Mouse (Mus musculus) lung, postnatal 36 days (tissue): ENCODE measurements at regions not wholly inside any gene's neighbourhood (a gene's known extent, or its start where the extent isn't known, plus 50 kb on each side); places are given as distances from the start of the nearest gene placed in this dataset.

ENCODE experiments used
- DNase-seq: peaks from one replicate; pipeline ENCODE4 v3.0.0; 2022; ENCODE audit warnings: mixed read lengths

DNA sequence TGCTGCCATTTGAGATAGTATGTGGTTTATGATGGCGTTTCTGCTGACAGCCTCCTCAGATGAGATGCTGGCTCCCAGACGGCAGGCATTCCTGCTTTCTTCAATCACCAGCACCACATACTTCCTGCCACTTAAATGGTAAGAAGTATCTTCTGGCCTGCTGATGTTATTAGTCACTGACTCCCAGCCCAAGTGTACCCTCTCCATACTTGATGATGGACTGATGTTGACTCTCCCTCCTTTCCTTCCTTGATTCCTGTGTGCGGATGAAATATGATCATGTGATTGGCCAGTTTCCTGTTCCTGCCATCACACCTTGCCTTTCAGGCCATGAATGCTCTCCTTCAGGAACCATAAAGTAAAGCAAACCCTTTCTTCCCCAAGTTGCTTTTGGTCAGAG, 50.8 kb upstream of the Rpl10-ps3 start:
- peak; percentile 2 for DNase-seq

DNA sequence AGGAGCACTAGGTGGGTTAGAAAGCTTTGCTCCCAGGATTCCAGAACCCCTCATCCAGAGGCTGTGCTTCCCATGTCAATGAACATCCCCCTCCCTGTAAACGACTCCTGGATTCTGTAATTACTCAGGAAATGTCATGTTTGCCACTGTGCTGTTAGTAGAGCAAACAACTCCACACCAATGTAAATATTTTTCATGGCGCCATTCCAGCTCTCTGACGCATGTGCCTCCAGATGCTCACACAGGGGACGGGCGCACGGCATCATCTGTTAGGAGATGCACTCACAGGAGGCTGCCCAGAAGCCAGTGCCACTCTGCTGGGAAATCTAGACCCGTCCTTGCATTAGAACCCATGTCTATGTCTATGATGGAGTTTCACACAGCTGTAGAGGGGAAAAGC, 51.3 kb upstream of the Rpl10-ps3 start:
- peak; percentile 60 for DNase-seq

DNA sequence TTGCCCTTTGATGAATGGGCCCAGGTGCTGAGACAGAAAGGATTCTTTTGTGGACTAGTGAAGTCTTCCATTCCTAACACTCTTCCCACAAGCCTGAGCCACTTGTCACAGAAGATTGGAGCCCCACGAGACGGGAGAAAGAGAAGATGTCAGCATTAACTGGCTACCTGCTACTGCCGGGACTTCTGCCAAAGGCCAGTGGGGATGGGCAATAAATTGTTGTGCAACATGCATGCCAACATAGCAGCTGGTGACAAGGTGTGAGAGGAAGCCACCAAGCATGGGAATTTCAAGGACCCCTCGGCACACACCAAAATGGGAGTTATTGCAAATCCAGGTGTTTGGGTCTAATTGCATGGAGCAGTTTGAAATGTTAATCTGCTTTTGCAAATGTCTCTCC, 63.6 kb upstream of the Rpl10-ps3 start:
- peak; percentile 22 for DNase-seq

DNA sequence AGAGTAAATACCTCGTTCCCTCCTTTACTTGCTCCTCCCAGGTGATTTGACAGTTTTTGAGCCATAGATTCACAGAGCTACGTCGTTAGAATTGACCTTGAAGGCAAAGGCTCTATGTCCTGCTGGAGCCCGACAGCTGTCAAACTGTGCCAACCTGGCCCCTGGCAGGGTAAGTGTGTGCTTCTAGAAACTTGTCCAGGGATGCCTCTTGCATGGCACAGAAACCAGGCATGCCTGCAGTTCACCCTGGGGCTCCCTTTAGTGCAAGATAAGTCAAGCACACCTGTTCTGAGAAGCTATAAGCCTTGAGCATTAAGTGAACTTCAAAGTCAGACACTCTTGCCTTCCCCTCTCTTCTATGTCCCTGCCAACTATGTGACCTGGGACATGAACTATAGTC, 64.1 kb upstream of the Rpl10-ps3 start:
- DNase-seq = no peak

DNA sequence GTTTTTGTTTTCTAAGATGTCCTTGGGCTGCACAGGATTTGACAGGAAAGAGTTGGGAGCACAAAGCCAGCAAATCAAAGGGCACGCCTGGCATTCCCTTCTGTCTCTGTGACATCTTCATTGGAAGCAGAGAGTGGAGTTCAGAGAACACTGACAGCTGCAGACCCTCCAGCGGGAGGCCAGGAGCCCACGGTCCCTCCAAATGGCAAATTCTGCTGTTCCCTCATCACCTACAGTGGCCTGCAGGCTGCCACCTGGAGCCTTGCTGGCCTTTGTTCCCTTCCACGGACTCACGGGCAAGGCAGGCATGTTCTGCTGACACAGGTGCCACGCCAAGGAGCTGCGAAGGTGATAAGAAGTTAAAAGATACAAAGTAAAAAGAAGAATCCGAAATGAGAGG, 68.2 kb upstream of the Rpl10-ps3 start:
- no peak for DNase-seq

DNA sequence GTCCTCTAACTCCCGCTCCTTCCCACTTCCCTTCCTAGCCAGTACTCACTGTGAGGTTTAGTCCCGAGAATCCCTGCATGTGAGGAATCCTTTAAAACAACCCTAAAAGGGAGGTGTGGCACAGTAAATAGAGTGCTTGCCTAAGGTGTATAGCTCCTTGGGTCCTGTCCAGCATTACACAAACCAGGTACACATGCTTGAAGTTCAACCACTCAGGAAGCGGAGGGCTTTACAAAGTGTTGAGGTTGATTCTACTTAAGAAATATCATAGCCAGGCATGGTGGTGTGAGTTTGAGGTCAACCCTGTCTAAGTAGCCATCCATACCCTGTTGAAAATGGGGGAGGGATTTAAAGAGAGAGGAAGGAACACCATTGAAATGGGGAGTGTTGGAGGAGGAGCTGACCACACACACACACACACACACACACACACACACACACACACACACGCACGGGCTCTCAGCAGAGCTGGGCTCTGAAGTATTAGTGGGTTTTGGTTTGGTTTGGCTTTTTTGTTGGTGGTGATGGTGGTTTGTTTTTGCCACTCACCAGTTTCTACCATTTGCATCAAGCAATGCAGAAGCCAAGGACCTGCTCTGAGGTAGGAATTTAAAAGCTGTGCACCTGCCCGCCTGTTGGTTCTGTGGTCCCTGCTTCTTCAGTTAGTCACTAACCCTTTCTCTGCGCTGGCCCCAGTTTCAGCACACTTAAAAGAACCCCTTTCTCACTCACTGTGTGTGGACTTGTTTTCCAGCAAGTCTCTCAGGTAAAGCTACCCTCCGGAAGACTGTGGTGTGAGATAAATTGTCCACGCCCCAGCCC, 69.0 kb upstream of the Rpl10-ps3 start:
- peak; percentile 60 for DNase-seq

DNA sequence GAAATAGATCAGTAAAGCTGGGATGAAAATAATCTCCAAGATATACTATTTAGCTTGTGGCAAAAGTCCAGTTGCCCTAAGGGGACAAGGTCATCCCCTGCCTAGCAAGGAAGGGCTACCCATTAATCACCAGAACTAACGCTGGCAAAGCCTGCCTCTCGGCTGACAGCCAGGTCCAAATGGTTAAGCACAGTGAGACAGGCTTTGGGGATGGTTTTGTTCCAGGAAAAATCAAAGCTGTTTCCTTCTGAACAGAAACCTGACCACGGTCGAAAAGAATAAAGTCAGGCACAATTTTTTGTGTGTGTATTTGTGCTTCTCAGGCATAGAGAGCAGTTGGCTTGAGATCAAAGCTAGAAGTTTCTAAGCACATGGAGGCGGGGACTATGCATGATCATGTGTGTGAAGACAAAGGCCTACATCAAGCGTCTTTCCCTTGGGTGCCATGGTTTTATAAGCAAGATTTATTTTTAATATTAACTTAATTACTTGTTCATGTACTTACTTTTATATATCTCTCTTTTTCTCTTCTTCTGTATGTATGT, 70.1 kb upstream of the Rpl10-ps3 start:
- DNase-seq = no peak

DNA sequence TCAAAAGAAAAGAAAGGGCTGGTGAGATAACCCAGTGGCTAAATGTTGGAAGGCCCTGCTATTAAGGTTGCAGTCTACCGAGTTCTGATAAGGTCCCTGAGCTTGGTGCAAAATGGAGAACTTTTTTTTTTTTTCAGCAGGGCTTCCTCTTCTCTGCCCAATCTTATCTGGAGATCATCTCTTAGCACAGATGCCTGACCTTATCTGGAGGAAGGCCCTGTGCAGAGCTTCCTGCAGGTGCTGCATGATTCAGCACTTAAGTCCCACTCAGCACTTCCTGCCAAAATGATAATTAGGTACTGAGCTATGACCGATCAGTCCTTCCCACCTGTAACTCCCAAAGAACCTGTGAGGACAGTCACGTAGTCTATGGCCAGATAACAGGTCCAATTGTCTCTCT, 71.9 kb upstream of the Rpl10-ps3 start:
- DNase-seq = no peak

DNA sequence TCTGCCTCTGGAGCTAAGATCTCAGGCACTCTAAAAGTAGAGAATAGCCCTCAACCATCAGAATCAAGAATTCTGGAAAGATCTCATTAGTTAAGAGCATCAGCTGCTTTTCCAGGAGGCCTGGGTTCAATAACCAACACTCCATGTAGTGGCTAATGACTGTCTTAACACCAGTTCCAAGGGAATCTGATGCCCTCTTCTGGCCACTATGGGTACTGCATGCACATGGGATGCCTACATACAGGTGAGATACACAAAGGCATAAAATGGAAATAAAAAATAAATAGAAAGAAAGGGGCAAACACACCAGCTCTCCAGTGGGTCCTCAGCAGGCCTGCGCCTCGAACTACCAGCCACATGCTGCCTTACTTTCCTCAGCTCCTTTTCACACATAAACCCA, 73.3 kb upstream of the Plet1 start:
- DNase-seq = no peak

DNA sequence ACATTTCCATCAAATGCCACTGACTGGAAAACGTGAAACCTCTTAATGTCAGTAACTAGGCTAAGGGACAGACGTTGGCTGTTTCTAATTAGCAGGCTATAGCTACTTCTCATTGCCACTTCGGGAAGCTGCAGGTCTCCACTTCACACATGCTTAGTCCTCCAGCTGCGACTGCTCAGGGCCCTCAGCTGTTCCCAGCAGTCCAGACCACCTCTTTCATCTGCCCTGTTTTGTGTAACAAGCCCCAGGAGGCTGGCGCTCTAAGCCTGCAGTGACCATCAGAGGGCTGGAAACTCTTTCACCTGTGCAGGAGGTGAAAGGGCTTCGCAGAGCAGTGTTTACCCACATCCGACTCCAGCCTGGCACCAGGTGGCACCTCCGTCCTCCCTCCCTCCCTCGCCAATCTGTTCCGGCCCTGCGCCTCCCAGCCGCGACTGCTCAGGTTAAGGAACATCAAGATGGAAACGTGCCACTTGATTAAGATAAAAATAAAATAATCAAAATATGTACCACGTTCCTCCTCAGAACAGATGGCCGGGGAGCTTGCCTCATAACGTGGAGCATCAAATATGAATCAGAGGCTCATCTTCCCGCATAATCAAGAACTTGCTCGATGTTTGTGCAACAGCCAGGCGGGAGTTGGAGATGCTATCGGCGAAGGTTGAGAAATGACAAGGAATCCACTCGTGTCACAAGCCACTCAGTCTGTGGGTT, 72.6 kb upstream of the Plet1 start:
- no peak for DNase-seq

DNA sequence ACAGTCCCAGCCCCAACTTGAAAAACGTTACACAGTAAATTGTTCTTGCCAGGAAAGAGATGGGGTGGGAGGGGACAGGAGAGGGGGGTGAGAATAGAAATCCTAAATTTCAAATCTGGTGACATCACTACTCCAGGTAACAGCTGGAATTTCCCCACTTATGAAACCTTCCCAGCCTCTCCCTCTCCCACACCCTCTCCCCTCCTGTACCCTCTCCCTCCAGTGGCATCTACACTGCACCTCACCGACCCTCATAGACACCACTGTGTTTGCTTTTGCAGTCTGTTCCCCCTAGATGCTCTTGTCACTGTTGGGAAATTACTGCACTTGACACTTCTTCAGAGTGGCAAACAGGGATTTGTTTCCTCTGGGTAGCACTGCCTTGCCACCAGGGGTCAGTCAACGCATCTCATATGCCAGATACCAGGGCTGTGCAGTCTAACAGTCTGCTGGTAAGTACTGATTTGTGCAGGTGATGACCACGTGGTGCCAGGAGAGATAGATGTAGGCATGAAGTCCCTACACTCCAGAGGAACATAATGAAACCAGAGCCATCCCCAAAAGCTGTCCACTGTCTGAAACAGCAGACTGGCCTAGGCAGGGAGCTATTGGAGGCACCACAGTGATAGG, 68.3 kb upstream of the Plet1 start:
- no peak for DNase-seq

DNA sequence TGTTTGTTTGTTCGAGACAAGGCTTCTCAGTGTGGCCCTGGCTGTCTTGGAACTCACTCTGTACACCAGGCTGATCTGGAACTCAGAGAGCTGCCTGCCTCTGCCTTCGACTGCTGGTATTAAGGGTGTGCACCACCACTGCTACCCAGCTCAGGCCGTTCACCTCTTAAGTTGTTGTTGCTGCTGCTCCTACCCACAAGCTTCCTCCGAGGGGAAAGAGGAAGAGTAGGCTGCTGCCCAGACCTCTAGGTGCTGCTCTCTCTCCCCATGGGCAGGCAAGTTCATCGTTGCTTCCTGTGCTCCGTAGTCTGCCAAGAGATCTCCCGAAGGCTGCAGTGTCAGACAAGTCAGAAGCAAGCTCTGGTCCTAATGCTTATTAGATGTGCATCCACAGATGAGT, 64.2 kb upstream of the Plet1 start:
- no peak for DNase-seq

DNA sequence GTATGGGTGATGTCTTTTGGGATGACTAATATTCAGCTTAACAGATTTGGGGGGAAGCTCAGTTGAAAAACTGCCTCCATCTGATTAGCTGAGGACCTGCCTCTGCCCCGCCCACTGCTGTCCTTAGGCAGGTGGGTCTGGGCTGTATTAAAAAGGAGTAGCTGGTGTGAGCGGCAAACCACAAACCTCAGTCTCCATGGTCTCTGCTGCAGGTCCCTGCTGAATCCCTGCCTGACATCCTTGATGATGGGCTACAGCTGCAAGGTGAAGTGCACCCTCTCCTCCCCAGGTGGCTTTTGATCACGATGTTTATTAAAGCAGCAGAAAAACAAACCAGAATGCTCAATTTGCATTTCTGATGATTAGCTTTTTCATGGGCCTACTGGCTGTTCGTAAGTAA, 60.8 kb upstream of the Plet1 start:
- no peak for DNase-seq

DNA sequence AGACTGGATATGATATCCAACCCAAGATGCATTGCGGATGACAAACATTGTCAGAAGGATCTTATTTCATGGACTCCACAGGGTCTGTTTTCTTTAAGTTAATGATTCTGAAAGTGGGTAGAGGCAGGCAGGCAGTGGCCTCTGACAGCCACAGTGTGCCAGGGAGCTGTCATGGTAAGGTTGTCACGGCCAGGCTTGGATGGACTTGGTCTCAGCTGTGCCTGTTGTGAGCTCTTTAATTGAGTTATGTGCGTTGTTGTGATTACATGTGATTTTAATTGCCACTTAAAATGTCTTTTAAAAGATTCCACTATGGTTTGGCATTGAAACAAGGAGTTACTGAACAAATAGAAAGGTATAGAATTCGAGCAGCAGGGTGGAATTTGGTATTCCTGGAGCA, 60.3 kb upstream of the Plet1 start:
- DNase-seq = no peak

DNA sequence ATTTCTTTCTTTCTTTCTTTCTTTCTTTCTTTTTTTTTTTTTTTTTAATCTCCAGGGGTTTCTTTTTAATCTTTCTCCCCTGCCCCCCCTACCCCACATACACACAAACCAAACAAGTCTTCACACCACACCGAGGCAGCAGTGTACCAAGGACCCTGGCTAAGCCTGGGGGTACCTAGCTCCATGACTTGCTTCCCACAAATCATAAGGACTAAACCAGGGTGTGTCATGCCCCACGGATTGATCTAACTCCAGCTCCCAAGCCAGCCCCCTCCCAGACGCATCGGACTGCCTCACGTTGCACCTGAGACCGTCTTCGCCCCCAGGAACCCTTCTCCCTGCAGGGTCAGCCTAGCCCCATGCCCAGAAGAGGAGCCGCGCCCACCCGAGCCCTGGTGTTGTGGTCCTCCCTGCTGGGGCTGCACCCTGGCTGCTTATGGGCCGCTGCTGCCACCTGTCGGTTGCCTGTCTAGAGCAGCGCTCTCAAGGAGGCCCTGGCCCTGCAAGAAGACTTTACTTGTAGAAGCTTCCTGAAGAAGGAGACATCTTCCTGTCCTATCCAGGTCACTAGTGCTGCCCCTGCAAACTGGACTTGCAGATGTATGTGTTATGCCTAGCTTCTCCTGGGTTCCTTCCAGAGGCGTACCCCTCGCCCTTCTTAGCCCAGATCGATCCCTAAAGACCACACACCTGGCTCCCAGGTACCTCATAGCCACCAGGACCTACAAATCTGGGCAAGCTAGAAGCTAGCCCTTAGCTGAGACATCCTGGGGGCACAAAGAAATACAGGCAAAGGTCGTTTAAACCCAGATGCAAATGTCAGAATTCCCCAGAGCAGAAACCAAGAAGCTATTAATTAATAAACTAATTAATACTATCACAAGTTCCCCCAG, 56.2 kb upstream of the Plet1 start:
- DNase-seq = peak; percentile 79

DNA sequence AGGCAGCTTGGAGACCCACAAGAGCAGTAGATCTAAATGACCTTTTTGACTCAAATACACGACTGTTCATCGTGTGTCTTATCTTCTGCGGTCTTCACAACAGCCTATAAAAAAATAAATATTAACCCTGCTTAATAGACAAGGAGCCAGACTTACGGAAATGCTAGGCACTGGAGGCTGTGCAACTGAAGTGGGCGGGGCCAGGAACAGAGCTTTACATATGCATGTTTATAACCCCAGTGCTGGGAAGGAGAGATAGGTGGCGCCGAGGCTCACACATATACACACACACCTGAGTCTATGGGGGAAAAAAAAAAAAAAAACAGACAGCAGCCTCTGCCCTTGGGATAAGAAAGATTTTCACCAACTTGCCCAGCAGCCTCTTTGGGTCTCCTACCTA, 55.6 kb upstream of the Plet1 start:
- no peak for DNase-seq

DNA sequence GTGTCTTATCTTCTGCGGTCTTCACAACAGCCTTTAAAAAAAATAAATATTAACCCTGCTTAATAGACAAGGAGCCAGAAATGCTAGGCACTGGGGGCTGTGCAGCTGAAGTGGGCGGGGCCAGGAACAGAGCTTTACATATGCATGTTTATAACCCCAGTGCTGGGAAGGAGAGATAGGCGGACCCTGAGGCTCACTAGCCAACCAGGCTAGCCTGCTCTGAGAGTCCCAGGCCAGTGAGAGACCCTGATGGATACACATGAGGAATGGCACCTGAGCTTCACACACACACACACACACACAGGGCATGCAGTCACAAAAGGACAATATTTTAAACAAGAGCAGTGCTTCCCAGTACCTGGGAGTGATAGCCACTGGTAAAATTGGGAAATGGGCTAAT, 54.1 kb upstream of the Plet1 start:
- no peak for DNase-seq

DNA sequence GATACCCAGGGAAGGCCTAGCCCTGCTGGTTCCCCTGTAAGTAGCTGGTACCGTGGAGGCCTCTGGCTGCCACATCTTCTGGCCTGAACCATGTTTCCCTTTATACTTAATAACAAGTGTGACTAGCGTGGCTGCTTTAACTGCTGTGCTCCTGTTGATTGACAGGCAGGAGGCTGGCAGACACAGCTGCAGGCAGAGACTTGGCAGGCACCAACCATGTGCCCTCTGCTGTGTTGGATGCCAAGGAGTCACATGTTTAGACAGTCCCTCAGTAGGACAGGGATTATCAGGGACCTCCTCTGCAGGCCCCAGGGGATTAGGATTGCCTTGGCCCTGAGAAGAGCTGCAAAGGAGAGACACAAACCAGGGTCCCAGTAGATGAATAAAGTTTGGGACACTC, 53.6 kb upstream of the Plet1 start:
- no peak for DNase-seq

DNA sequence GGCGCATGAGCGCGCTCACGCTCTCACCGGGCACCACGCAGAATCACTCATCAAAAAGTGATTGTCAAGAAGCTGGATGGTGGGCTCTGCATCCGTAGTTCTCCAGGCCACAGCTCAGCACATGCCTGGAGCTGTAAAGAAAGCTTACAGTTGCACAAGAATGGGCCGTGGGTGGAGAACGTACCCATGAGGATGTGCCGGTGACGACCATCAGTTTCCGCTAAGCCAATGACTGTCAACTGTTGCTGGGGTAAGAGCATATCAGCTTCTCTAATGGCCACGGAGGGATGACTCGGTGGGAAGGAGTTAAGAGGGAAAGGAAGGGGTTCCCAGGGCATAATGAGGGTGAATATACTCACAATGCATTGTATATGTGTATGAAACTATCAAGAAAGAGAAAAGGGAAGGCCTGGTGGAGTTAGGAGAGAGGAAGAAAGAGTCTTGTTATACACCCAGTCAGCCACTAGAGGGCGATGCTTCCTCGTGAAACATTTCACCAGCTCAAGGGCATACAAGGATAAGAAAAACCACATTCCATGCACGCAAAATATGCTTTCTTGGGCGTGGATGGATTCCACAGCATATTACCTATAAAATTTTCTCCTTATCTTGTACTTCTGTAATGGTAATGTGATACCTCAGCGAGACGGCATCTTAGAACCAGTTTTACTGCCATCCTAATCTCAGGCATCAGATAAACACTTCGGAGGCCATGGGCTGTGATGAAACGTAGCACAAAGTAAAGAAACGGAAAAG, 50.4 kb upstream of the Plet1 start:
- DNase-seq = peak; percentile 79
